Mouse (Mus musculus) heart, postnatal 25 days (tissue): ENCODE measurements around the gene Gm266. TPM values are rescaled to one million over a fixed set of nuclear protein-coding genes. Genes with fewer than 3 reads are reported as not detected.

Source experiments
- DNase-seq: peaks from one replicate; pipeline ENCODE4 v3.0.0; 2022; ENCODE audit warnings: low spot score
- intact Hi-C: fragments of 180-260 bp; cut with DNase I; formaldehyde crosslinking; loops from one replicate; pipeline ENCODE4 v1.15.1; 2025
- total RNA-seq, 2 experiments: library from RNA; stranded (reverse); gene quantifications; 2 replicates each; pipeline ENCODE4 v1.2.3; 2021

The Gm266 gene
- total RNA-seq, 2 experiments from 2014 or later, result 0.36 to 0.75 TPM

GRCm38 (mm10) chr12:111441523-111441922 lies 44.1 kb downstream of the Gm266 start:
- DNase-seq, result no peak
- intact Hi-C loops, result no loop called here

GRCm38 (mm10) chr12:111440701-111441373 lies 44.8 kb downstream of the Gm266 start:
- no peak for DNase-seq
- intact Hi-C loops, result no loop called here

- DNase-seq, result no peak
- intact Hi-C loops, result no loop called here
Measured at GRCm38 (mm10) chr12:111438850-111439249, 46.8 kb downstream of the Gm266 start.

GRCm38 (mm10) chr12:111437222-111437900 lies 48.3 kb downstream of the Gm266 start:
- no peak for DNase-seq
- intact Hi-C loops, result no loop called here

- no peak for DNase-seq
- intact Hi-C loops, result no loop called here
Measured at GRCm38 (mm10) chr12:111436640-111437039, 49.0 kb downstream of the Gm266 start.

- no peak for DNase-seq
- intact Hi-C loops, result no loop called here
Measured at GRCm38 (mm10) chr12:111436170-111436569, 49.5 kb downstream of the Gm266 start.

- DNase-seq, result no peak
Measured at GRCm38 (mm10) chr12:111434745-111435327, 50.8 kb downstream of the Gm266 start.

More at GRCm38 (mm10) chr12:111434745-111435327, 50.8 kb downstream of the Gm266 start:
- intact Hi-C loops, result no loop called here

Other genes with a start within 250 kb of the Gm266 start
- not detected for gene Amn, start 214.7 kb downstream of the Gm266 start, total RNA-seq
- 10 to 100 TPM; 57.5 to 60.2 TPM for gene Cdc42bpb, start 108.1 kb downstream of the Gm266 start, total RNA-seq
- gene Lbhd2, start 79.0 kb downstream of the Gm266 start, total RNA-seq, result not detected
- gene Exoc3l4, start 68.8 kb downstream of the Gm266 start, total RNA-seq, result 1 to 10 TPM; 1.2 to 2.9 TPM
- gene Tnfaip2, start 43.4 kb downstream of the Gm266 start, total RNA-seq, result 10 to 100 TPM; 41.7 to 48.7 TPM
- gene Eif5, start 52.2 kb upstream of the Gm266 start, total RNA-seq, result 100 to 1,000 TPM; 140 to 145 TPM
- gene Mark3, start 88.7 kb upstream of the Gm266 start, total RNA-seq, result 10 to 100 TPM; 52.9 to 54.3 TPM
- 10 to 100 TPM; 91.2 to 98.8 TPM for gene Ckb, start 186.5 kb upstream of the Gm266 start, total RNA-seq
- gene Trmt61a, start 192.3 kb upstream of the Gm266 start, total RNA-seq, result 1 to 10 TPM; 4.4 to 5.7 TPM
- gene Bag5, start 227.4 kb upstream of the Gm266 start, total RNA-seq, result 10 to 100 TPM; 19.4 to 21.2 TPM
- 10 to 100 TPM; 32.1 to 36.4 TPM for gene Apopt1, start 227.4 kb upstream of the Gm266 start, total RNA-seq